Mouse (Mus musculus): Measurements from ENCODE around the gene Llph.

- no peak for TF ChIP-seq CTCF (IDR thresholded peaks at IDR 0.05)
- no peak for TF ChIP-seq EP300 (IDR thresholded peaks at IDR 0.05; ENCODE audit: insufficient read depth, low read depth, low read length)
These were observed 37.1 kb upstream of the Llph start for GRCm38 (mm10) chr10:120189782-120190181.
